10 mouse cellular contexts compared by ENCODE assay signal in genomic region chr1:193859257-193860125, GRCm38 (mm10).
A peak's percentile ranks its signal among the peaks of the same experiment; 100 is the strongest.
DNase-seq lines count a peak whose midpoint lies in the region; ATAC-seq lines count a peak whose summit lies in the region.
"Had no signal": no experiment of that assay in that cellular context is flagged by ENCODE, and none has a peak within 500 bp of the region (broad histone marks: within the 10 kb centered on the region; RNA-seq: fewer than 3 reads in every experiment).

No protein-coding gene starts in this region.

- H3K27ac ChIP-seq in kidney, embryonic 15.5 days: peak overlapping the region; percentile 69
- H3K27ac ChIP-seq in forebrain, embryonic 15.5 days (replicated peaks): 0 out of 2 replicates have a peak overlapping the region, but pooled peaks have one; percentile 9
- H3K27ac ChIP-seq in hindbrain, embryonic 12.5 days: peak overlapping the region; percentile 45; the same call in 1 of the 2 replicates
- H3K27ac ChIP-seq in neural tube, embryonic 12.5 days: no peak overlapping the region
- H3K27ac ChIP-seq: liver, embryonic 14.5 days had no signal

- no peak overlapping the region for H3K4me3 ChIP-seq in kidney, embryonic 15.5 days (replicated peaks)
- H3K4me3 ChIP-seq in forebrain, embryonic 15.5 days: no peak overlapping the region
- H3K4me3 ChIP-seq in hindbrain, embryonic 12.5 days: no peak overlapping the region
- H3K4me3 ChIP-seq in neural tube, embryonic 12.5 days: no peak overlapping the region

- H3K4me2 ChIP-seq in kidney, embryonic 15.5 days: no peak overlapping the region
- H3K4me2 ChIP-seq in forebrain, embryonic 15.5 days (replicated peaks): no peak overlapping the region
- H3K4me2 ChIP-seq in hindbrain, embryonic 12.5 days (replicated peaks): no peak overlapping the region
- no peak overlapping the region for H3K4me2 ChIP-seq in neural tube, embryonic 12.5 days (replicated peaks)

- WGBS in kidney, embryonic 15.5 days: 34% methylated on average over 10 of the region's 10 CpGs
- WGBS in forebrain, embryonic 15.5 days: 31% methylated on average over 10 of the region's 10 CpGs
- whole genome bisulfite sequencing in hindbrain, embryonic 12.5 days: 28% methylated on average over 10 of the region's 10 CpGs
- WGBS in neural tube, embryonic 12.5 days: 34% methylated on average over 10 of the region's 10 CpGs

- ATAC-seq in kidney, embryonic 15.5 days (replicated peaks; ENCODE audit: low FRiP score): peak; percentile 78
- no peak for ATAC-seq in forebrain, embryonic 15.5 days (replicated peaks)
- ATAC-seq in hindbrain, embryonic 12.5 days (ENCODE audit: low FRiP score): no peak
- ATAC-seq in neural tube, embryonic 12.5 days (ENCODE audit: low FRiP score, low read depth): 0 out of 2 replicates have a peak, but pooled peaks have one; percentile 63

- no peak for DNase-seq in kidney, adult 11 months
- DNase-seq in frontal cortex, postnatal 10 days (ENCODE audit: low spot score in 2 of 2): no peak
- DNase-seq in left cerebral cortex, adult 18-20 months (ENCODE audit: low spot score in 2 of 2): no peak
- DNase-seq: cerebellum, adult 8-10 months; thymus, adult 18-20 months had no signal

- H3K36me3 ChIP-seq in kidney, embryonic 15.5 days: no peaks in the 10 kb centered on the region
- no peaks in the 10 kb centered on the region for H3K36me3 ChIP-seq in forebrain, embryonic 15.5 days
- H3K36me3 ChIP-seq in hindbrain, embryonic 12.5 days: no peaks in the 10 kb centered on the region
- H3K36me3 ChIP-seq in neural tube, embryonic 12.5 days: no peaks in the 10 kb centered on the region

- peaks cover 30% of the 10 kb centered on the region for H3K4me1 ChIP-seq in kidney, embryonic 15.5 days
- H3K4me1 ChIP-seq in forebrain, embryonic 15.5 days: peaks cover 5% of the 10 kb centered on the region; the same call in 1 of the 2 replicates
- H3K4me1 ChIP-seq in hindbrain, embryonic 12.5 days: peaks cover 14% of the 10 kb centered on the region
- H3K4me1 ChIP-seq in neural tube, embryonic 12.5 days: peaks cover 11% of the 10 kb centered on the region; the same call in 1 of the 2 replicates

- no peaks in the 10 kb centered on the region for H3K27me3 ChIP-seq in kidney, embryonic 15.5 days
- no peaks in the 10 kb centered on the region for H3K27me3 ChIP-seq in forebrain, embryonic 15.5 days
- H3K27me3 ChIP-seq in hindbrain, embryonic 12.5 days: no peaks in the 10 kb centered on the region
- H3K27me3 ChIP-seq in neural tube, embryonic 12.5 days (replicated peaks): no peaks in the 10 kb centered on the region

- no peaks in the 10 kb centered on the region for H3K9me3 ChIP-seq in kidney, embryonic 15.5 days (replicated peaks)
- no peaks in the 10 kb centered on the region for H3K9me3 ChIP-seq in forebrain, embryonic 15.5 days
- no peaks in the 10 kb centered on the region for H3K9me3 ChIP-seq in hindbrain, embryonic 12.5 days (replicated peaks)
- no peaks in the 10 kb centered on the region for H3K9me3 ChIP-seq in neural tube, embryonic 12.5 days

- H3K9ac ChIP-seq in kidney, embryonic 15.5 days: no peak overlapping the region
- H3K9ac ChIP-seq in forebrain, embryonic 15.5 days (replicated peaks): no peak overlapping the region
- no peak overlapping the region for H3K9ac ChIP-seq in hindbrain, embryonic 12.5 days
- H3K9ac ChIP-seq in neural tube, embryonic 12.5 days: no peak overlapping the region
- H3K9ac ChIP-seq: liver, embryonic 14.5 days had no signal

Comparison
In these comparisons a context has a peak if more than half of its experiments do, and no peak if none do; other contexts are left out.
1. ATAC-seq: peak in kidney, embryonic 15.5 days (single experiment) and neural tube, embryonic 12.5 days (single experiment); none in forebrain, embryonic 15.5 days (single experiment) and hindbrain, embryonic 12.5 days (single experiment).